Mouse (Mus musculus) intestine, embryonic 15.5 days (tissue): ENCODE data around the gene Spcs3. TPM values are rescaled to one million over a fixed set of nuclear protein-coding genes. Genes with fewer than 3 reads are reported as not detected.
"Not testable (repeated sequence)": the region's sequence is repeated elsewhere in the genome, so short reads cannot be mapped to it uniquely, and the experiment has no call there.

Experiments used
- ATAC-seq: fragments of 200-750 bp; cut with Nextera tagmentation; 2 replicates; pipeline ENCODE4 v1.8.0; 2017; ENCODE audit warnings: moderate TSS enrichment, moderate library complexity
- H3K27ac ChIP-seq: fragments of 300-500 bp; sonication (generic); 2 replicates; pipeline ENCODE4 v1.5.1; 2015; ENCODE audit warnings: mild to moderate bottlenecking, inconsistent platforms
- H3K27me3 ChIP-seq: fragments of 300-500 bp; sonication (generic); replicated peaks from 2 replicates; pipeline ENCODE4 v1.6.1; 2015; ENCODE audit warnings: inconsistent platforms
- H3K36me3 ChIP-seq: fragments of 300-500 bp; sonication (generic); 2 replicates; pipeline ENCODE4 v1.6.1; 2015; ENCODE audit warnings: inconsistent platforms
- H3K4me1 ChIP-seq: fragments of 300-500 bp; sonication (generic); replicated peaks from 2 replicates; pipeline ENCODE4 v1.6.1; 2015; ENCODE audit warnings: inconsistent platforms
- H3K4me2 ChIP-seq: fragments of 300-500 bp; sonication (generic); replicated peaks from 2 replicates; pipeline ENCODE4 v1.6.1; 2015; ENCODE audit warnings: mild to moderate bottlenecking, inconsistent platforms
- H3K4me3 ChIP-seq: fragments of 300-500 bp; sonication (generic); replicated peaks from 2 replicates; pipeline ENCODE4 v1.5.1; 2015; ENCODE audit warnings: inconsistent platforms
- H3K9ac ChIP-seq: fragments of 300-500 bp; sonication (generic); 2 replicates; pipeline ENCODE4 v1.6.1; 2015; ENCODE audit warnings: inconsistent platforms
- H3K9me3 ChIP-seq: fragments of 300-500 bp; sonication (generic); 2 replicates; pipeline ENCODE4 v1.6.1; 2016; ENCODE audit warnings: inconsistent platforms
- WGBS: fragments of 180-500 bp; shearing (Covaris S2); methylation state at CpG from one replicate; pipeline ENCODE4 v1.1.7; 2015; 5-methylcytosine and 5-hydroxymethylcytosine counted together
- polyA plus RNA-seq: library from polyadenylated mRNA; unstranded; fragments of >200 nt; fragmentation: Nextera tagmentation; extraction: Ambion mirVana; gene quantifications from 2 replicates; pipeline ENCODE4 v1.2.1, GENCODE M21; 2015

The Spcs3 gene
- polyA plus RNA-seq, 1 experiment from 2014 or later = 98.0 TPM

GRCm38 (mm10) chr8:54535172-54535571 lies 5.4 kb upstream of the Spcs3 start:
- no peaks in the 10 kb centered on the region for H3K4me1 ChIP-seq
- WGBS = 89% methylated on average over 5 of the region's 5 CpGs
- no peak overlapping the region for H3K4me2 ChIP-seq
- H3K27me3 ChIP-seq = no peaks in the 10 kb centered on the region
- H3K4me3 ChIP-seq = no peak overlapping the region
- no peak overlapping the region for H3K27ac ChIP-seq
- no peak overlapping the region for H3K9ac ChIP-seq
- ATAC-seq = no peak
- H3K36me3 ChIP-seq = no peaks in the 10 kb centered on the region
- H3K9me3 ChIP-seq = no peaks in the 10 kb centered on the region

- 21% methylated on average over 7 of the region's 7 CpGs for WGBS
- Histone ChIP-seq H3K27ac (no peak overlapping the region), H3K4me3 (peak overlapping the region; percentile 80), H3K9ac (peak overlapping the region; percentile 82; the same call in 1 of the 2 replicates), H3K4me2 (peak overlapping the region; percentile 57), H3K9me3 (no peaks in the 10 kb centered on the region), H3K4me1 (0 out of 2 replicates have a peak, but pooled peaks cover 6% of the 10 kb centered on the region), H3K27me3 (no peaks in the 10 kb centered on the region), H3K36me3 (no peaks in the 10 kb centered on the region)
- no peak for ATAC-seq
Observed at GRCm38 (mm10) chr8:54528571-54528970, 1.2 kb downstream of the Spcs3 start.

DNA sequence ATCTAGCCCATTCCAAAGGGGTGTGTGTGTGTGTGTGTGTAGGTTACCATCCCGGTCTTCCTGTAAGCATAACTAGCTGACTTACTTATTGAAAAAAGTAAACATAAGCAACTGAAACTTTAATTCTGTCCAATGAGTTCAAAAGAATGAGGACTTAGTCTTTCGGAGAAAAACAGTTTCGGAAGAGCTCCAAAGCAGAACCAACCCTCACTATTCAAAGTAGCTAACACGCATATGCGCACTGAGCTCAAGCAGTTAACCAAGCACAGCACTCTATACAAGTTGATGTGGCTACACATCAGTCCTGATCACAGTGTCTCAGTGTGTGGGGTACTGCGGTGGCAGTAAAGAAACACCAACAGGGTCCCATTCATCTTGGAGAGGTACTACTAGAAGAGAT lies 3.1 kb downstream of the Spcs3 start:
- H3K27me3 ChIP-seq = no peaks in the 10 kb centered on the region
- H3K36me3 ChIP-seq = no peaks in the 10 kb centered on the region
- H3K4me2 ChIP-seq = no peak overlapping the region
- no peak overlapping the region for H3K9ac ChIP-seq
- 94% methylated on average over 6 of the region's 6 CpGs for WGBS
- no peaks in the 10 kb centered on the region for H3K9me3 ChIP-seq
- no peak overlapping the region for H3K4me3 ChIP-seq
- ATAC-seq = no peak
- H3K4me1 ChIP-seq = 0 out of 2 replicates have a peak, but pooled peaks cover 6% of the 10 kb centered on the region
- H3K27ac ChIP-seq = no peak overlapping the region

DNA sequence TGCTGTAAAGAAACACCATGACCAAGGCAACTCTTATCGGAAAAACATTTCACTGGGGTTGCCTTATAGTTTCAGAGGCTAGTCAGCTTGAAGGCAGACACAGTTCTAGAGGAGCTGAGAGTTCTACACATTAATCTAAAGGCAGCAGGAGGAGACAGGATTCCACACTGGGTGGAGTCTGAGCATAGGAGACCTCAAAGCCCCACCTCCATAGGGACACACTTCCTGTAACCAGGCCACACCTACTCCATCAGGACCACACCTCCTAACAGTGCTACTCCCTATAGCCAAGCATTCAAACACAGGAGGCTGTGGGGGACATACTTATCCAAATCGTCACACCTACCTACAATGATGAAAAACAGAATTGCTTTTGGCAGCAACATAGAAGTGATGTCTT lies 4.2 kb downstream of the Spcs3 start:
- Histone ChIP-seq H3K36me3 (no peaks in the 10 kb centered on the region), H3K4me3 (no peak overlapping the region), H3K4me1 (0 out of 2 replicates have a peak, but pooled peaks cover 6% of the 10 kb centered on the region), H3K9me3 (no peaks in the 10 kb centered on the region), H3K4me2 (no peak overlapping the region), H3K9ac (no peak overlapping the region), H3K27ac (no peak overlapping the region), H3K27me3 (no peaks in the 10 kb centered on the region)
- WGBS = 78% methylated on average over 2 of the region's 2 CpGs
- no peak for ATAC-seq

DNA sequence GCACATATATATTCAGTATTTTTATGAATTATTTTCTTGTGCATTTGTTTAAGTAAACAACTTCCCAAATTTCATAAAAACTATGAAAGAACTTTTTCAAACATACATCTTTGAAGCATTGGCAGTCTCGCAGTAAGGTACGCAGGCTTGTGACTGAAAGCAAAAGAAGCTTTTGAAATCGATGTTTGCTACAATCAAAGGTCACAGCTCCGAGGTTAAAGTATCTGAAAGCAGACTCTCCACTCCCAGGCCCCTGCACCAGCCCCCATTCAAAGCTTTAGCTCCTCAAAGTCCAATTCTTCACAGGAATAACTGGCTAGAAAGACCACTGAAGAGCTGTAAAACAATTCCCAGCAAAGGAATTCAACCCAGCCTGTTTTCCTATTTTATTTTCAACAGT lies 9.3 kb downstream of the Spcs3 start:
- WGBS = 73% methylated on average over 4 of the region's 4 CpGs

DNA sequence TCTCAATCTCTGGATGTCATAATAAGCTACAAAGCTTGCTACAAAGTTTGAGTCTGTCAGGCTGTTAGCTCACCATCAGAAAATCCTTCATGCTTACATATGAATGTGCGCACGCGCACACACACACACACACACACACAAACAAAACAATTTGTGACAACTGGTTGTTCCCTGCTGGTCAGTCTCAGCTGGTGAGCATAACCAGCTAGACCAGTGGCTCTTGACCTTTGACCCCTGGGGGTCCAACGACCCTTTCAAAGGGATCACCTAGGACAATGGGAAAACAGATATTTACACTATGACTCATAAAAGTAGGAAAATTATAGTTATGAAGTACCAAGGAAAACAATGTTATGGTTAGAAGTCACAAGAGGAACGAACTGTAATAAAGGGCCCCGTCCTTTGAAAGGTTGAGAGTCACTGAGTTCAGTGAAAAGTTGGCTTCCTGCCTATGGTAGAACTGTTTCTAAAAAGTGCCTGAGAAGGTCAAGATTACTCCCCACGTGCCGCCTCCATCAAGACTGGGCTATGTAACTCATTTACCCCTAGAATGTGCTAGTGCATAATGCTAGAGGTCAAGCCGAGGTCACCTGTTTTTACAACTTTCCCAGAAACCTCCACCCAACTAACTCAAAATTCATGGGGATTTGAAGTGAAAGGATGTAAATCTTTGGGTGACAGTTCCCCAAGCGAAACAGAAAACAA lies 10.9 kb downstream of the Spcs3 start:
- no peak for ATAC-seq
- H3K9me3 ChIP-seq = no peaks in the 10 kb centered on the region
- H3K36me3 ChIP-seq = no peaks in the 10 kb centered on the region
- H3K4me3 ChIP-seq = no peak overlapping the region
- H3K27ac ChIP-seq = no peak overlapping the region
- H3K4me2 ChIP-seq = no peak overlapping the region
- H3K9ac ChIP-seq = no peak overlapping the region
- no peaks in the 10 kb centered on the region for H3K27me3 ChIP-seq
- 76% methylated on average over 10 of the region's 10 CpGs for whole genome bisulfite sequencing
- no peaks in the 10 kb centered on the region for H3K4me1 ChIP-seq

More for the DNA sequence above, 9.3 kb downstream of the Spcs3 start:
- Histone ChIP-seq H3K9me3 (no peaks in the 10 kb centered on the region), H3K4me2 (no peak overlapping the region), H3K27me3 (no peaks in the 10 kb centered on the region), H3K27ac (no peak overlapping the region), H3K9ac (no peak overlapping the region), H3K4me3 (no peak overlapping the region), H3K4me1 (no peaks in the 10 kb centered on the region), H3K36me3 (no peaks in the 10 kb centered on the region)
- ATAC-seq = no peak

DNA sequence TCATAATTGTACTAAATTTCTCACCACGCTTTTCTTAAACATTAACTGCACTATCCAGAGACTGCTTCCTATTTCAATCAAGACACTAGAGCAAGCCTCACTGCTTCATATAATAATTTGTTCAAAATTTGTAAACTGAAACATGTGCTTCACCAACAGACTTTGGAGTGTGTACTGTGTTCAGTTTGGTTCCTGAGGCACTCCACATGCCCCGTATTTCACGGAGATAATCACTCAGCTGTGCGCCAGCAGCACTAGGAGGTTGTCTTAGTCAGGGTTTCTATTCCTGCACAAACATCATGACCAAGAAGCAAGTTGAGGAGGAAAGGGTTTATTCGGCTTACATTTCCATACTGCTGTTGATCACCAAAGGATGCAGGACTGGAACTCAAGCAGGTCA lies 17.6 kb downstream of the Spcs3 start:
- H3K27ac ChIP-seq, H3K27me3 ChIP-seq, H3K4me1 ChIP-seq, H3K9me3 ChIP-seq, H3K9ac ChIP-seq, H3K4me2 ChIP-seq, H3K36me3 ChIP-seq, ATAC-seq, H3K4me3 ChIP-seq: not testable (repeated sequence)
- WGBS = 89% methylated on average over 5 of the region's 5 CpGs

- Histone ChIP-seq H3K4me3 (no peak overlapping the region), H3K4me2 (no peak overlapping the region), H3K27ac (no peak overlapping the region), H3K36me3 (no peaks in the 10 kb centered on the region), H3K9me3 (no peaks in the 10 kb centered on the region), H3K27me3 (no peaks in the 10 kb centered on the region), H3K9ac (no peak overlapping the region), H3K4me1 (no peaks in the 10 kb centered on the region)
- 84% methylated on average over 3 of the region's 3 CpGs for WGBS
- no peak for ATAC-seq
Observed at GRCm38 (mm10) chr8:54511791-54512190, 18.0 kb downstream of the Spcs3 start.

GRCm38 (mm10) chr8:54509221-54509721 lies 20.5 kb downstream of the Spcs3 start:
- 5% methylated on average over 10 of the region's 10 CpGs for WGBS
- H3K4me3 ChIP-seq = 0 out of 2 replicates have a peak overlapping the region, but pooled peaks have one; percentile 12

DNA sequence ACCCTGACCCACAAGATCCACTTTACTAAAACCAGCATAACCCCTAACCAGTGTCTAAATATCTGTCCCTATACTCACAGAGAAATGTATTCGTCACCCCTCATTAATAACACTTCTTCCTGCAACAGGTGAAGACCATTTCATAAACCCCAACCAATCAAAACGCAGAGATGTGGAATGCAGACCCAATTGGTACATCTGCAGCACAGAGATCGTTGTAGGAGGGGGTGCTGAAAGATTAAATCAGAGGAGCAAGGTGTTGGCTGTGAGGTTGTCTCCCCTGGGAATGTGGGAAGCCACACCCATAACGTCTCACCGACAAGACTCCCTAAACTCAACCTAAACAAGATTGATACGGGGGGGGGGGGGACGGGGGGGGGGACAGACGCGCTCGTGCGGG lies 21.0 kb downstream of the Spcs3 start:
- H3K4me3 ChIP-seq = no peak overlapping the region
- H3K4me1 ChIP-seq = no peaks in the 10 kb centered on the region
- peak; percentile 59 for ATAC-seq
- H3K9ac ChIP-seq = no peak overlapping the region
- H3K36me3 ChIP-seq = no peaks in the 10 kb centered on the region
- no peak overlapping the region for H3K27ac ChIP-seq
- 5% methylated on average over 11 of the region's 11 CpGs for WGBS
- peak overlapping the region; percentile 48 for H3K4me2 ChIP-seq
- H3K9me3 ChIP-seq = no peaks in the 10 kb centered on the region
- no peaks in the 10 kb centered on the region for H3K27me3 ChIP-seq

More at GRCm38 (mm10) chr8:54509221-54509721, 20.5 kb downstream of the Spcs3 start:
- Histone ChIP-seq H3K27me3 (no peaks in the 10 kb centered on the region), H3K9me3 (no peaks in the 10 kb centered on the region), H3K9ac (no peak overlapping the region), H3K4me1 (no peaks in the 10 kb centered on the region), H3K36me3 (no peaks in the 10 kb centered on the region), H3K27ac (no peak overlapping the region), H3K4me2 (peak overlapping the region; percentile 48)
- peak; percentile 75 for ATAC-seq

GRCm38 (mm10) chr8:54508096-54508456 lies 21.7 kb downstream of the Spcs3 start:
- peak; percentile 48; the same call in 1 of the 2 replicates for ATAC-seq

GRCm38 (mm10) chr8:54507428-54508095 lies 22.2 kb downstream of the Spcs3 start:
- Histone ChIP-seq H3K9me3 (no peaks in the 10 kb centered on the region), H3K4me2 (no peak overlapping the region), H3K27me3 (no peaks in the 10 kb centered on the region), H3K9ac (no peak overlapping the region), H3K27ac (no peak overlapping the region), H3K4me1 (no peaks in the 10 kb centered on the region), H3K4me3 (no peak overlapping the region), H3K36me3 (no peaks in the 10 kb centered on the region)
- WGBS = 31% methylated on average over 6 of the region's 6 CpGs
- ATAC-seq = peak; percentile 72

More at GRCm38 (mm10) chr8:54508096-54508456, 21.7 kb downstream of the Spcs3 start:
- no peaks in the 10 kb centered on the region for H3K36me3 ChIP-seq
- no peak overlapping the region for H3K4me3 ChIP-seq
- H3K4me2 ChIP-seq = no peak overlapping the region
- no peak overlapping the region for H3K9ac ChIP-seq
- 21% methylated on average over 1 of the region's 1 CpGs for WGBS
- no peaks in the 10 kb centered on the region for H3K27me3 ChIP-seq
- no peaks in the 10 kb centered on the region for H3K4me1 ChIP-seq
- no peaks in the 10 kb centered on the region for H3K9me3 ChIP-seq
- H3K27ac ChIP-seq = no peak overlapping the region
